Mouse (Mus musculus) neural tube, embryonic 13.5 days (tissue): ENCODE results near the gene Blmh. TPM values are rescaled to one million over a fixed set of nuclear protein-coding genes. Genes with fewer than 3 reads are reported as not detected.
A peak's percentile ranks its signal among the peaks of the same experiment; 100 is the strongest.

Source experiments
- ATAC-seq: fragments of 200-750 bp; cut with Nextera tagmentation; 2 replicates; pipeline ENCODE4 v1.8.0; 2017; ENCODE audit warnings: low read depth, mild to moderate bottlenecking, moderate TSS enrichment, moderate library complexity
- H3K27ac ChIP-seq: fragments of 300-500 bp; sonication (generic); replicated peaks from 2 replicates; pipeline ENCODE4 v1.5.1; 2015; ENCODE audit warnings: moderate library complexity, mild to moderate bottlenecking, inconsistent platforms
- H3K27me3 ChIP-seq: fragments of 300-500 bp; sonication (generic); 2 replicates; pipeline ENCODE4 v1.6.1; 2015; ENCODE audit warnings: mild to moderate bottlenecking, inconsistent platforms
- H3K36me3 ChIP-seq: fragments of 300-500 bp; sonication (generic); 2 replicates; pipeline ENCODE4 v1.6.1; 2015; ENCODE audit warnings: mild to moderate bottlenecking, inconsistent platforms
- H3K4me1 ChIP-seq: fragments of 300-500 bp; sonication (generic); replicated peaks from 2 replicates; pipeline ENCODE4 v1.6.1; 2015; ENCODE audit warnings: inconsistent platforms
- H3K4me2 ChIP-seq: fragments of 300-500 bp; sonication (generic); 2 replicates; pipeline ENCODE4 v1.6.1; 2015; ENCODE audit warnings: inconsistent platforms, mild to moderate bottlenecking, moderate library complexity
- H3K4me3 ChIP-seq: fragments of 300-500 bp; sonication (generic); 2 replicates; pipeline ENCODE4 v1.5.1; 2015; ENCODE audit warnings: mild to moderate bottlenecking, inconsistent platforms
- H3K9ac ChIP-seq: fragments of 300-500 bp; sonication (generic); 2 replicates; pipeline ENCODE4 v1.6.1; 2015; ENCODE audit warnings: moderate library complexity, mild to moderate bottlenecking, inconsistent platforms
- H3K9me3 ChIP-seq: fragments of 300-500 bp; sonication (generic); 2 replicates; pipeline ENCODE4 v1.6.1; 2016; ENCODE audit warnings: inconsistent platforms
- WGBS: fragments of 180-500 bp; shearing (Covaris S2); methylation state at CpG from one replicate; pipeline ENCODE4 v1.1.7; 2015; 5-methylcytosine and 5-hydroxymethylcytosine counted together
- polyA plus RNA-seq: library from polyadenylated mRNA; unstranded; fragments of >200 nt; fragmentation: Nextera tagmentation; extraction: Ambion mirVana; gene quantifications from 2 replicates; pipeline ENCODE4 v1.2.1, GENCODE M21; 2015

The Blmh gene
- polyA plus RNA-seq, 1 experiment from 2014 or later, result 146 TPM

DNA sequence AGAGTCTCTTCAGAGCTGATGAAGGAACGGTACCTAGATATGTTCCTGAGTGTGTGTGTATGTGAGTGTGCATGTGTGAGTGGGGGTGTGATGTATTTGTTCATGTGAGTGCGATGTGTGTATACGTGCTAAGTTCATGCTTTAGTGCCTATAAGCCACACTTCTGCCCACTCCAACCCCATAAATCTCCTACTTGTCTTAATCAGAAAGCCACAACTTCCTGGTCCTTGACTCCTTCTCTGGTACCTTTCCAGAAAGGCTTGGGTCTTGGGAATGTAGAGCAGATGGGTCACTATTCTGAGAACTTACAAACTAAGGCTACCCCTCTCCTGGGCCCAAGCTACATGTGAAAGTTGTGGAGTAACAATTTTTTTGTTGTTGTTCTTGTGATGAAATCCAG lies 25.9 kb upstream of the Blmh start:
- H3K4me3 ChIP-seq, result no peak overlapping the region
- no peak overlapping the region for H3K27ac ChIP-seq
- WGBS, result 96% methylated on average over 3 of the region's 3 CpGs
- H3K4me1 ChIP-seq, result peaks cover 5% of the 10 kb centered on the region
- no peaks in the 10 kb centered on the region for H3K9me3 ChIP-seq
- no peak for ATAC-seq
- H3K9ac ChIP-seq, result no peak overlapping the region
- no peaks in the 10 kb centered on the region for H3K36me3 ChIP-seq
- H3K27me3 ChIP-seq, result no peaks in the 10 kb centered on the region
- H3K4me2 ChIP-seq, result no peak overlapping the region

DNA sequence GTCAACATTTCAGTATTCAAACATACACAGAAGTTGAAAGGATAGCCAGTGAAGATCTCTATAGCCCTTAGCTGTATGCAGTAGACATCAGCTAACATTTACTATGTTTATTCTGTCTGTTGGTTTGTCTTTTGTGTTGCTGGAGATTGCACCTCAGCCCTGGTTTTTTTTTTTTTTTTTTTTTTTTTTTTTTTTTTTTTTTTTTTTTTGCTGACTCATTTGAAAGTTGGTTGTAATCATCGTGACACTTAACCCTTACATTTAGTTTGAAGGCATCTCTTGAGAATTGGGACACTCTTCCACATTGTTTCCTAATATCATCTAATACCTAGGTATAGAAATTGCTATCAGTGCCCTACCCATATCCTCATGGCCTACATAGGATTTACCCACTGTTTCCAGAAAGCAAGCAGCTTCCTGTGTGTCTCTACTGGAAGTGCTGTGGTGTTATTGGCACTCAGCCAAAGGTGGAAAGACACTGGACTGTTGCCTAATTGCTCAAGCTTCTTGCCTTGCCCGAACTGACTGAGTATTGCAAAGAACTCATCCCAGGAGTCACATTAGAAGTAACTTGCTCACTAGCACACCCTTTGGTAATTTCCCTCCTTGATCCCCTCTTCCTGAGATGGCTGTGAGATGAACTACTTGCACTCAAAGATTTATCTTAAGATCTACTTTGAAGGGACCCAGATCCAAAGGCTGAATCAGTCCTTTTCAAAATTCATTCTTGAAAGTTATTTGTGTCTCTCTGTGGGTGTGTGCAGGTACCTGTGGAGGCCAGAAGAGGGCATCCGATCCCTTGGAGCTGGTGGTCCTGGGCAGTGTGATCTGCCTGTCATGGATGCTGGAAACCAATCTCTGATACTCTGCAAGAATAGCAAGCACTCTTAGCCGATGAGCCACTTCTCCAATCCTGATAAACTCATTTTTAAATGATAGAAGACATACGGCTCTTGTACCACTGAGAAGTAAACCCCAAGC lies 24.6 kb upstream of the Blmh start:
- ATAC-seq, result no peak
- 69% methylated on average over 5 of the region's 5 CpGs for WGBS
- no peaks in the 10 kb centered on the region for H3K4me1 ChIP-seq

GRCm38 (mm10) chr11:76901579-76902361 lies 22.8 kb upstream of the Blmh start, which contains the start of gene Tmigd1:
Gene Tmigd1, plus strand, starts transcription at chr11:76902159.
- Histone ChIP-seq H3K4me1 (no peaks in the 10 kb centered on the region), H3K27me3 (no peaks in the 10 kb centered on the region), H3K9me3 (no peaks in the 10 kb centered on the region), H3K36me3 (no peaks in the 10 kb centered on the region), H3K4me2 (no peak within 1 kb of the TSS), H3K9ac (no peak within 1 kb of the TSS), H3K27ac (no peak within 1 kb of the TSS), H3K4me3 (no peak within 1 kb of the TSS)
- no peak for ATAC-seq
- 81% methylated on average over 7 of the region's 7 CpGs for WGBS

More for the DNA sequence above, 24.6 kb upstream of the Blmh start:
- Histone ChIP-seq H3K9me3 (no peaks in the 10 kb centered on the region), H3K27ac (no peak overlapping the region), H3K9ac (no peak overlapping the region), H3K4me2 (no peak overlapping the region), H3K27me3 (no peaks in the 10 kb centered on the region), H3K4me3 (no peak overlapping the region), H3K36me3 (no peaks in the 10 kb centered on the region)

- Histone ChIP-seq H3K9ac (no peak overlapping the region), H3K27me3 (no peaks in the 10 kb centered on the region), H3K4me2 (no peak overlapping the region), H3K36me3 (no peaks in the 10 kb centered on the region), H3K9me3 (no peaks in the 10 kb centered on the region), H3K4me1 (no peaks in the 10 kb centered on the region), H3K4me3 (no peak overlapping the region), H3K27ac (no peak overlapping the region)
- ATAC-seq, result no peak
- WGBS, result 95% methylated on average over 2 of the region's 2 CpGs
Measured at GRCm38 (mm10) chr11:76904340-76904739, 20.3 kb upstream of the Blmh start.

- Histone ChIP-seq H3K4me2 (no peak overlapping the region), H3K36me3 (no peaks in the 10 kb centered on the region), H3K9me3 (no peaks in the 10 kb centered on the region), H3K4me3 (no peak overlapping the region), H3K9ac (no peak overlapping the region), H3K4me1 (peaks cover 19% of the 10 kb centered on the region), H3K27ac (no peak overlapping the region), H3K27me3 (no peaks in the 10 kb centered on the region)
- 77% methylated on average over 7 of the region's 7 CpGs for WGBS
- ATAC-seq, result no peak
Measured at GRCm38 (mm10) chr11:76908651-76909050, 16.0 kb upstream of the Blmh start.

DNA sequence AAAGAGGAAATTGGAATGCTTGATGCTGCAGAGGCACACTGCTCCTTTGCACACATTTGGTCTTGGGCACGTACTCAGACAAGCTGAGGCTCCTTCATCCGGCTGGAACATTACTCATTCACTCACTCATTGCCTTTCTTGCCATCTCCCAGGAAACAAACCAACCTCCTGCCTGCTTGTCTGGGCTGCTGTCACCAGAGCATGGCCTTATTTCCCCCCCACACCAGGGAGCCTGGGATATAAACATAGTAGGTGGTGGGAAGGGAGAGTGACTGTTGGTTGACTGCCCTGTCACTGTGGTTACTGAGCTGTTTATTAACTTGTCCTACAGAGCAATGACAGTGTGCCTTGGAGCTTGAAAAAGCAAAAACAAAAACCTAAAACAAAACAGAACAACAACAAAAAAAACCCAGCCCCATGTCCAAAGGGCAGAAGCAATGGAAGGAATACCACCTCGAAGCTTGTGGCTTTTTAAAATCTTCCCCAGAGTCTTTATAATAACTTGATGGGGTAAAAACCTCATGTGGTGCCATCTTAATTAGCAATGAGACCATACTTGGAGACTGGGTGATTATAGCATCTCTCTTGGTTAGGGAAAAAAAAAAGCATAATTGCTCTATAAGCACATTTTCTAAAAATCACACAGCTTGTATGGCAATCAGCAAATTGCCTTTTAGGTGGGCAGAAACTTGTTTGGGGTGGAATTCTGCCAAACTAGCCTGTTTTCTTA lies 13.1 kb upstream of the Blmh start:
- Histone ChIP-seq H3K4me1 (peaks cover 25% of the 10 kb centered on the region), H3K27ac (no peak overlapping the region; the same call in 1 of the 2 replicates), H3K4me3 (no peak overlapping the region), H3K9me3 (no peaks in the 10 kb centered on the region), H3K9ac (no peak overlapping the region), H3K27me3 (no peaks in the 10 kb centered on the region; the same call in 1 of the 2 replicates), H3K36me3 (no peaks in the 10 kb centered on the region), H3K4me2 (no peak overlapping the region)
- WGBS, result 12% methylated on average over 3 of the region's 3 CpGs
- peak; percentile 84 for ATAC-seq

DNA sequence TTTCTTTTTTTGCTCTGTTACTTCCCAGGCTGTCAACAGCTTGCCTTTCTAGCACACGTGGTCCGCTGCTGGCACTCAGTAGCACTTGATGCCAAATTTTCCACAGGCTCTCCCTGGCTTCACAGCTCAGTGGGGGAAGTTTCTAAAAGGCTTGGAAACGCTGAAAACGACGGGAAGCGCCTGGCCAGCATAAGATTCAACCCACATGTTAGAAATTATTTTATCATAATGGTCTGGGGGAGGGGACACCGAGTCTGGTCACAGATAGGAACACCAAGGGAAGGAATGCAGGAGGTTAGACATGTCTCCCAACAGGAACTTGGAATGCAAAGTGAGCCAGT lies 12.6 kb upstream of the Blmh start:
- no peak for ATAC-seq
- 42% methylated on average over 7 of the region's 7 CpGs for WGBS
- no peak overlapping the region for H3K9ac ChIP-seq

DNA sequence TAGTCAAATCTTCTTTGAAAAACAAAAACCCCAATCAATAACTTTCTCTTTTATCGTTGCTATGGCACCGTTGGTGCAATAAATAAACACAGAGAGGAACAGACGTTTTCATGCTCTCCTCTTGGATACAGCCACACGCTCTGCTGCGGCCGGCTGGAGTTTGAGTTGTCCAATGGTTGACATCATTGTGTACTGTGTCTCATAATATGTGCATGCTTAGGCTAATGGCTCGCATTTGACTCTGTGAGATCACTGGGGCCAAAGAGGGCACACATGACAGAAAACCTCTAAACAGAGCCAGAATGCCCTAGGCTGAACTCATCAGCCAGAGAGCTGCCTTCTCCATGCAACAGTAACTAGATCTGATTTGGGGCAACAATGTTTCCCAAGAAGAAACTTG lies 10.2 kb upstream of the Blmh start:
- no peak overlapping the region for H3K4me2 ChIP-seq
- 57% methylated on average over 7 of the region's 7 CpGs for WGBS
- no peaks in the 10 kb centered on the region for H3K9me3 ChIP-seq
- no peak for ATAC-seq
- H3K9ac ChIP-seq, result no peak overlapping the region
- no peak overlapping the region for H3K27ac ChIP-seq
- no peaks in the 10 kb centered on the region; the same call in 1 of the 2 replicates for H3K27me3 ChIP-seq
- H3K36me3 ChIP-seq, result no peaks in the 10 kb centered on the region
- no peak overlapping the region for H3K4me3 ChIP-seq
- peaks cover 37% of the 10 kb centered on the region for H3K4me1 ChIP-seq

More for the DNA sequence above, 12.6 kb upstream of the Blmh start:
- Histone ChIP-seq H3K36me3 (no peaks in the 10 kb centered on the region), H3K4me3 (no peak overlapping the region), H3K4me1 (peaks cover 31% of the 10 kb centered on the region), H3K27me3 (no peaks in the 10 kb centered on the region; the same call in 1 of the 2 replicates), H3K27ac (no peak overlapping the region; the same call in 1 of the 2 replicates), H3K4me2 (no peak overlapping the region), H3K9me3 (no peaks in the 10 kb centered on the region)

GRCm38 (mm10) chr11:76916539-76917229 lies 7.9 kb upstream of the Blmh start:
- Histone ChIP-seq H3K27me3 (no peaks in the 10 kb centered on the region; the same call in 1 of the 2 replicates), H3K27ac (no peak overlapping the region), H3K4me1 (peaks cover 28% of the 10 kb centered on the region), H3K4me2 (peak overlapping the region; percentile 30), H3K36me3 (no peaks in the 10 kb centered on the region), H3K4me3 (no peak overlapping the region), H3K9ac (0 out of 2 replicates have a peak overlapping the region, but pooled peaks have one; percentile 22), H3K9me3 (no peaks in the 10 kb centered on the region)
- ATAC-seq, result no peak
- 39% methylated on average over 13 of the region's 13 CpGs for WGBS

GRCm38 (mm10) chr11:76917230-76917548 lies 7.4 kb upstream of the Blmh start:
- WGBS, result 42% methylated on average over 3 of the region's 3 CpGs
- Histone ChIP-seq H3K9ac (0 out of 2 replicates have a peak overlapping the region, but pooled peaks have one; percentile 22), H3K9me3 (no peaks in the 10 kb centered on the region), H3K27ac (no peak overlapping the region), H3K4me3 (no peak overlapping the region), H3K36me3 (no peaks in the 10 kb centered on the region), H3K27me3 (no peaks in the 10 kb centered on the region; the same call in 1 of the 2 replicates), H3K4me1 (peaks cover 23% of the 10 kb centered on the region), H3K4me2 (peak overlapping the region; percentile 25)
- ATAC-seq, result no peak; the same call in 1 of the 2 replicates

DNA sequence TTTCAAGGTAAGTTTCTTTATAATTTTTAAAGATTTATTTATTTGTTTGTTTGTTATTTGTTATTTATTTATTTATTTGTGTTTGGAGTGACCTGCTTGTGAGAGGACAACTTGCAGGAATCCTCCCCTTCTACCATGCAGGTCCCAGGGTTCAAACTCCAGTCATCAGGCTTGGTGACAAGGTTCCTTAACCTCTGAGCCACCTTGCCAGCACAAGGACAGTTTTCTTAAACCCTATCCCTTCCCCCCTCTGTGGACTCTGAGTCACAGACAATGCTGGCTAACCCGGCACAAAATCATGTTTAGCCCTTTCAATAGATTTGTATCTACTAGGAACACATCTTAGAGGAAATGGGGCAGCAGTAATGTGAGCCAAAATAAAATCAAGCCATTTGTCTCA lies 4.0 kb upstream of the Blmh start:
- Histone ChIP-seq H3K4me1 (peaks cover 16% of the 10 kb centered on the region), H3K9me3 (no peaks in the 10 kb centered on the region), H3K36me3 (no peaks in the 10 kb centered on the region), H3K27me3 (no peaks in the 10 kb centered on the region; the same call in 1 of the 2 replicates), H3K4me2 (no peak overlapping the region), H3K27ac (no peak overlapping the region), H3K9ac (no peak overlapping the region), H3K4me3 (no peak overlapping the region)
- ATAC-seq, result no peak
- WGBS, result 44% methylated on average over 1 of the region's 1 CpGs
